Mouse (Mus musculus): ENCODE results near the gene Lilr4b. TPM values are rescaled to one million over a fixed set of nuclear protein-coding genes. Genes with fewer than 3 reads are reported as not detected.

Lilr4b gene
- polyA plus RNA-seq (2015; fragmentation: Nextera tagmentation; extraction: Ambion mirVana): 25.7 and 37.1 TPM in 2 replicates

DNA sequence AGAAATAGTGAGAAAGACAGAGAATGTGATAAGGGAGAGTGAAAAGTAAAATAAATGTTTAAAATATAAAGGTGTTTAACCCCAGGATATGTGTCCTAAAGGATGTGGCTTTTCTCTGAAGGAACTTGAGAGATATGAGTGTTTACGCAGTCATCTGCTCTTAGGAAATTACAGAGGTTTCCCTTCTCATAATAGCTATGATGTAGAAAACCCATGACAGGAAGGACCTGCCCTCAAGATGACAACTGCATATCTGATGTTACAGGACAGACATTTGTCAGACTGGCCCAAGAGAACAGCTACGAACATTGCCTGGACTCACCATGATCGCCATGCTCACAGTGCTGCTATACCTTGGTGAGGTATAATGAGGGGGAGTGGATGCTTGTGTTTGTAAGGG is at the start of gene Lilr4b, which contains the start of gene Gm49339:
Gene Lilr4b, plus strand, starts transcription at position 236 of the 400 bp plus-strand sequence.
Gene Gm49339, plus strand, starts transcription at position 216 of the 400 bp plus-strand sequence.

DNA sequence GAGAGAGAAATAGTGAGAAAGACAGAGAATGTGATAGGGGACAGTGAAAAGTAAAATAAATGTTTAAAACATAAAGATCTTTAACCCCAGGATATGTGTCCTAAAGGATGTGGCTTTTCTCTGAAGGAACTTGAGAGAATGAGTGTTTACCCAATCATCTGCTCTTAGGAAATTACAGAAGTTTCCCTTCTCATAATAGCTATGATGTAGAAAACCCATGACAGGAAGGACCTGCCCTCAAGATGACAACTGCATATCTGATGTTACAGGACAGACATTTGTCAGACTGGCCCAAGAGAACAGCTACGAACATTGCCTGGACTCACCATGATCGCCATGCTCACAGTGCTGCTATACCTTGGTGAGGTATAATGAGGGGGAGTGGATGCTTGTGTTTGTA is 10.3 kb downstream of the Lilr4b start, which contains the start of gene Lilrb4a:
Gene Lilrb4a, plus strand, starts transcription at position 266 of the 400 bp plus-strand sequence.

Other genes starting within 250 kb of the Lilr4b start
- gene Gm49339, start within 50 bp of the Lilr4b start, polyA plus RNA-seq (2015; fragmentation: Nextera tagmentation; extraction: Ambion mirVana): 2.5 and 6.9 TPM in 2 replicates
- gene Lilrb4a, start 10.3 kb downstream of the Lilr4b start, polyA plus RNA-seq (2015; fragmentation: Nextera tagmentation; extraction: Ambion mirVana): 32.4 and 43.4 TPM in 2 replicates
- 0.20 and 0.35 TPM in 2 replicates for gene Fam162b, start 109.9 kb downstream of the Lilr4b start, polyA plus RNA-seq (2015; fragmentation: Nextera tagmentation; extraction: Ambion mirVana)
- gene Gprc6a, start 150.8 kb downstream of the Lilr4b start, polyA plus RNA-seq (2015; fragmentation: Nextera tagmentation; extraction: Ambion mirVana): 0.08 TPM in 1 of 2 replicates, not detected in the other
- gene Rfx6, start 197.1 kb downstream of the Lilr4b start, polyA plus RNA-seq (2015; fragmentation: Nextera tagmentation; extraction: Ambion mirVana): not detected in 2 replicates

Data from spleen, postnatal 0 days (tissue).